Mouse (Mus musculus): ENCODE measurements around the gene Clpsl2.
"Not testable (repeated sequence)": the region's sequence is repeated elsewhere in the genome, so short reads cannot be mapped to it uniquely, and the experiment has no call there.

The Clpsl2 gene

DNA sequence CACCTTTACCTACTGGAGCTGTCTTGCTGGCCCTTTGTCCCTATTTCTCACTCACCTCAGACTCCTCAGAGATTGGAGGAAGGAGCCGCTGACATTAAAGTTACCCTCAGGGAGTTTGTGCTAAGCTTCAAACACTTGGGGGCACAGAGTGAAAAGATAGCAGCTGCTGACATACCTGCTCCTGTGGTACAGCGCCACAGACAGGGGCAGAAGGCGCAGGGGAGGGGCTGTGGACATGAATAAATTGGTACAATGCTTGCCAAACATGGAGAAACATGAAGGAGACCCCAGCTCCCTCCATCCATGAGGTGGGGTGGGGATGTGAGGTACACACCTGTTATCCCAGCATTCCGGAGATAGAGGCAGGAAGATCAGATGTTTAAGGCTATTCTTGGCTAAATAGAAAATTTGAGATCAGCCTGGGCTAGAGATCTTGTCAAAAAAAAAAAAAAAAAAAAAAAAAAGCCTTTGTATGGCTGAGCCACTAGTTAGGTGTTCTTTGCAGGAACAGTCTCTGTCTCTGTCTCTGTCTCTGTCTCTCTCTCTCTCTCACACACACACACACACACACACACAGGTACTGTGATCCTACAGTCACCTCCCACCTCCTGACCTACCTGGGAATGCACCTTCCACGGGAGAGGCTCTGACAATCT is 28.0 kb upstream of the Clpsl2 start:
- no peak for ATAC-seq (ENCODE audit: low TSS enrichment)

DNA sequence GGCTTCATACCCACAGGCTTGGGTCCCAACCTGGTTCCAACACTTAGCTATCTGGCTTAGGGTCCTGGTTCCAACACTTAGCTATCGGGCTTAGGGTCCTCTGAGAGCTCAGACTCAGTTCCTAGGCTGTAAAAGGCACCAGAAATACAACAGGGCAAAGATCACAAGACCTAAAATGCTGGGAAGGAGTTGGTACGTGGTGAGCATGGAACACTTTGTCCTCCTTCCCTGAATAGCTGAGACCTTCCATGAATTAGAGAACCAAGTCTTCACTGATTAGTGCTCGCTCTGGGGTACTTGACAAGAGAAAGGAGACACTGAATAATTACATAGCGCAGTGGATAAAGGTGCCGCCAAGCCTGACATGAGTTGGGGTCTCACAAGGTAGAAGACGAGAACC is 27.3 kb upstream of the Clpsl2 start:
- no peak for ATAC-seq (ENCODE audit: low TSS enrichment)

DNA sequence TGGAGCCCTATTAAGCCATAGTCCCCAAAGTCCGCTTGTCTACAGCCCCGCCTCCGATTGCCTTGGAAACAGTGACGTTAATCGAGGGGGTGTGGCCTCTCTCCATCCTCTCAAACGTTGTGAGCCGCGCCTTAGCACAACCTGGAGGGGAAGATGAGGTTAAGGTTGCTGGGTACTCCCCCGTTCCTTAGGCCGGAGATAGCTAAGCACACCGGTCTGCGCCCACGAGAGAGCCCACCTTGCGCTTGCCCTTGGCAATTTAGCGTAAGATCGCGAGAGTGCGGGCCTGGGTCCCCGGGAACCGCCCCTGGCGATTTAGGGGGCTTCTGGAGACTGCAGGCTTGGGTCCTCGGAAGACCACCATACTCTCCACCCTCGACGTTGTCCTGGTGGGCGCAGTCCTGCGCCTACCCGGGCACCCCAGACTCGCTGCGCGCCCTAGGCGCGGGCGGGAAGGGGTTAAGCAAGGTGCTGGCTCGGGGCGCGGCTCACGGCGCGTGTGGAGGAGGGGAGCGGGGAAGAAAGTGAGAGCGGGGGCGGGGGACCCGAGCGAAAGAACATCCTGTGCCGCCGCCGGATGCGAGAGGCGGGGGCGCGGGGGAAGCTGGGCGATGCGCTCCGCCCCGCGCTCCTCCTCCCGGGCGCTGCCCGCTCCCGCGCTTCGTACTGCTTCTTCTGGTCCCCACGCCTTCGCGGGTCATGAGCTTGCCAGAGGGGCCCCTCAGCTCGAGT is 26.4 kb upstream of the Clpsl2 start:
- peak; percentile 78 for ATAC-seq (ENCODE audit: low TSS enrichment)

DNA sequence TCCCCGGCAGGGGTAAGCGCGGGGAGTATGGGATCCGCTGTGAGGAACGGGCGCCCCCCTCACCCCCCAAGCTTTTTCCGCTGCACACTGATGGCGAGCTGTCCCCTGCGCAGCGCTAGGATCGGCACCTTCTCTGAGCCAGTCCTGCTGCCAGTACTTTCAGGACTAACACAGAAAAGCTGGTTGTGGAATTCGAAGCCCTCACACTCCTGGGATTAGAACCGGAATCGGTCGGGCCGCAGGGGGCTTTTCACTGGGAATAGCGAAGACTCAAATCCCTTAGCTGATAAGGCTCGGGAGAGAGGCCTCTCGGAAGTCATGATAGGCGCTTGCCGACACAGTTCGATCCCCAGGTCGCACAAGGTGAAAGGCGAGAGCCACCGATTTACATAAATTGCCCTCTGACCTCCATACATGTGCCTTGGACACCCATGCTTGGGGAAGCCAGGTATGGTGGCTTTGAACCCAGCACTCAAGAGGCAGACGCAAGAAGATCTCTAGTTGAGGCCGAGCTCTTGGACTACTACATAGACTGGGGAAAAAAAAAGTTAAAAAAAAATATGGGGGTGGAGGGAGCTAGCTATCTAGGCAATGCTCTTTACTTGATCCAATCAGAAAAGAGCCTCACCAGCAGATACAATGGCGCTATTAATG is 25.7 kb upstream of the Clpsl2 start:
- ATAC-seq (ENCODE audit: low TSS enrichment) = no peak; the same call in 1 of the 2 replicates

DNA sequence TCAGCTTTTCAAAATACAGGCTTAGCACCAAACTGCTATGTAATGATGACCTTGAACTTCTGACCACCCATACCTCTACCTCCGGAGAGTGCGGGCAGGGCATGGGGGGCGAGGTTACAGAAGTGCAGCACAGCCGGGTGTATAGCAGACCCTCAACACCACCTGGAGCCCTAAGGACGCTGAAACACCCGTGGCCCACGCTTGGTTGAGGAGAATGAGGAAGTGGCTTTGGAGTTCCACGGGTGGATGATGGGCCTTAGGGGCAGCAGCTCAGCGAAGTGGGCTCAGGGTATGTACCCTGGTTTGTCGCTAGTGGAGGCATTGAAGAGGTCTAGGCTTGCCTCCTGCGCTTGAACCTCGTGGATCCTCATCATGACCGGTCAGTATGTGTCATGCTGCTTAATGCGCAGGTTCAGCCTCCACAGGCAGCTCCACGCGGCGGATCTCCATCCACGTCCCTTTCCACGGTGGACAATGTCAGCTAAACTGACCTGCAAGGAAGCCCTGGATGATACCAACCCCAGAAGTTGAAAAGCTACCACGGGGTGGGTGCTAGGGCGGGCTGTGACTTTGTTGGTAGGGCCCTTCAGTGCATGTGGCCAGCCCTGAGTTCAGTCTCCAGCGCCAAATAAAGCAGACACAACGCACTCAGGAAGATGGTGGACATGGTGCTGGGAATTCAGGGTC is 25.1 kb upstream of the Clpsl2 start:
- ATAC-seq (ENCODE audit: low TSS enrichment) = no peak

DNA sequence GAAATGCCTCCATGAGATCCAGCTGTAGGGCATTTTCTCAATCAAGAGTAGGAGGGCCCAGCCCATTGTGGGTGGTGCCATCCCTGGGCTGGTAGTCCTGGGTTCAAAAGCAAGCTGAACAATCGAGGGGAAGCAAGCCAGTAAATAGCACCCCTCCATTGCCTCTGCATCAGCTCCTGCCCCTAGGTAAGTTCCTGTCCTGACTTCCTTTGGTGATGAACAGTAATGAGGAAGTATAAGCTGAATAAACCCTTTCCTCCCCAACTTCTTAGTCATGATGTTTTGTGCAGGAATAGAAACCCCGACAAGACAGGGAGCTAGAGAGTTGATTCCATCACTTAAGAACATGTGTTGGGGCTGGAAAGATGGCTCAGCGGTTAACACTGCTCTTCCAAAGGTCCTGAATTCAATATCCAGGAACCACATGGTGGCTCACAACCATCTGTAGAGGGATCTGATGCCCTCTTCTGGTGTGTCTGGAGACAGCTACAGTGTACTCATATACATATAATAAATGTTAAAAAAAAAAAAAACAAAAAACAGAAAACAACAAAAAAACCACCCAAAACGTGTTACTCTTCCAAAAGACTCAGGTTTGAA is 24.3 kb upstream of the Clpsl2 start:
- no peak for ATAC-seq (ENCODE audit: low TSS enrichment)

DNA sequence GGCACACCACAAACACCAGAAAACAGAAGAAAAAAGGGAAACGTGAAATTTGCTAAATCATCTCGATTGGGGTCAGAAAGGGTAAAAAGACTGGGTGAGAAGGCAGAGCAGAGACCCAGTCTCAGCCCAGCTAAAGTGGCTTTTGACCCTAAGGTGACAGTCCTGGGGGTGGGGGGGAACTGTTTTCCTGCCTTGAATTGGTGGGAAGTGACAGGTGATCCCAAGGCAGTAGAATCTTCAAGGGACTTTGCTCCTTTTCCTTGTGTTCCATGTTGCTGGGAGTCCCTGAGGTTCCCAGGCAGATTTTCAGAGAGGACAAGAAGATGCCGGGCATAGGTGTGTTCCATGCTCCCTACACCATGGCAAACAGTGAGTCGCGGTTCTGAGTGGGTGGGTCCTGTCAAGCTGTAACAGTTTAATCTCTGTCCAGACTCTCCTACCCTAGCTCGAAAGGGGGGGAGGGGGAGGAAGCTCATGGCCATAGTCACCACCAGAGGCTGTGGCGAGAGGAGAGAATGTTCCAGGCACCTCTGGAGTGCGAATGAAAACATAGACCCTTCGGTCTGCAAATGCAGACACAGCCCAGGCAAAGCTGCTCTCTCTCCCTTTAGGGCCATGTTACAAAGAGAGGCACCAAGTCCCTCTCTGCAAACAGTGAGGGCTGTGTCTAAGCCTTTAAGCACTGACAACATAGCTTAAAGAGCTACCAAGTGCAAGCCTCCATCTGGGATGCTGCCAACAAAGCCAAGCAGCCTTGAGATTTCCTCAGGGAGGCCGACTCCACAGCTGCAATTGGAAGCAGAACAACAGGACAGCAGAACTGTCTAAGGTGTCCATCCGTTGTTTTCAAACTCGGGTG is 21.8 kb upstream of the Clpsl2 start:
- peak; percentile 24; the same call in 1 of the 2 replicates for ATAC-seq (ENCODE audit: low TSS enrichment)

DNA sequence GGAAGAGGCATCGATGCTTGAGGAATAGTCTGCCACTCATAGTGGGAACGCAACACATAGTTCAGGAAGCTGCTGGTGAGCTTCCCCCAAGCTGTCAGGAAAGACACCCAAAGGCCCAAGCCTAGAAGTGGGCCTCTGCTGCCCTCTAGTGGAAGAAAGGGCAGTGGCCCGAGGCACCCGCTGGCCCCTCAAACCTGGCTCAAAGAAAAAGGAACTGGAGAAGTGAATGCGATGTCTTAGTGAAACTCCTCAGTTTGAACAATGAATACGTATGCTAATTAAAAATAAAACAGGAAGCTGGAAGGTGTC is 21.2 kb upstream of the Clpsl2 start:
- ATAC-seq (ENCODE audit: low TSS enrichment) = peak; percentile 79

DNA sequence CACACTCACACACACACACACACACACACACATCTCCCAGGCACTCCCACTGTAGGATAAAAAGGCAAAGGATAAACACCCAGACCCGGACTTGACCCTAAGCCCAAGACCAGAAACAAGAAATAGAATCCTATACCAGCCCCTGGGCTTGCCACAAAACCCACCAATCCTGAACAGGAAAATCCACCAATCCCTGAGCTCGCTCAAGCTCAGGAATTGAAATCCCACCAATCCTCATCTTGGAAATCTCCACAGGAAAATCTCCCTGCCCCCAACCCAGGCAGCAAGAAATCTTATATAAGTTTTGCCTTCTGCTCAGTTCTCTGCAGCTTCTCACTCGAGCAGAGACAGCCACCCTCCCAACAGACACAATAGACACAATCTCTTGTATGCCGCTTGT is 20.1 kb upstream of the Clpsl2 start:
- ATAC-seq (ENCODE audit: low TSS enrichment) = no peak

DNA sequence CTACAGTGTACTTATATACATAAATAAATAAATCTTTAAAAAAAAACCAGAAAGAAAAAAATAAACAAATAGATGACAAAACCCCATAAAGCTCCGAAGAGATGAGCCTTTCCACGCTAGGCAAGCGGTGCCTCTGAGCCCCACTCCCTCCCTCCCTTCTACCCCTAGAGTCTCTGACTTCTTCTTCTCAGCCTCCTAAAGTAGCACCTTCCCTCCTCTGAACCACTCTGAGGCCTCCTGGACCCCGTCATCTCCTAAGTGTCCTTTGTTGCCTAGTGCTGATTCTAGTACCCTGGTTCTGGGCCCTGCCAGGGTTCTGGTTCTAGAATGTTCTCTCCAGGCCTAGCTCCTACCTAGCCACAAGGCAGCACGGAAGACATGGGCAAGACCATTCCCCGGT is 18.7 kb upstream of the Clpsl2 start, which contains the start of gene Armc12:
Gene Armc12, plus strand, starts transcription at position 301 of the 400 bp plus-strand sequence.
- ATAC-seq (ENCODE audit: low TSS enrichment) = no peak

DNA sequence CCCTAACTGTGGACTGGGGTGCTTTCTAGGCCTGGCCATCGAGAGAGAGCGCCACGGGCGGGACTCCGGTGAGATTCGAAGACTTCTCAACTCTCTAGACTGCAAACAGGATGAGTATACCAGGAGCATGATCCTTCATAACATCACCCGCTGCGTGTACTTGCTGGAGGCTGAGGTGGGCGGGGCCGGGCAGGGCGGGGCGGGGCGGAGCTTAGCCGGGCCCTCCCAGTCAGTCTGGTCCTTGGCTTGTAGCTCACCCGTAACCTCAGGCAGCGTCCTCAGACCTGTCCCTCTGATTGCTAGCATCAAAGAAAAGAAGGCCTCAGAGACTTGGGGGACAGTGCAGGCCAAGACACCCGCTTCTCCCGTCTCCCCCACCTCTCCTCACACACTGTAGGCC is 17.3 kb upstream of the Clpsl2 start:
- ATAC-seq (ENCODE audit: low TSS enrichment) = no peak

DNA sequence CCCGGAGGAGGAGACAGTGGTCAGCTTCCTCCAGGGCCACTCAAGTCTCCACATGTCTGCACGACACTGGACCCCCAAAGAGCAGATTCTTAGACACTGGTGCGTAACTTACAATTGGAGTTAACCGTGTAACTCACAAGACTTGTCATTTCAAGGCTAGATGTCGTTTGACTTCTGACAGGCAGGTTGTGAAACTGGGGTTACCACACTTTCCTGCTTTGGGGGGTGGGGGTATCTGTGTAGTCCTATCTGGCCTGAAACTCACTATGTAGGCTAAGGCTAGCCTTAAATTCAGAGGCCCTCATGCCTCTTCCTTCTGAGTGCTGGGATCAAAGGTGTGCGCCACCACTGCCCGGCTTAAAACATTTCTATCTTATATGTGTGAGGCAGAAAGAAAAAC is 16.7 kb upstream of the Clpsl2 start:
- no peak for ATAC-seq (ENCODE audit: low TSS enrichment)

DNA sequence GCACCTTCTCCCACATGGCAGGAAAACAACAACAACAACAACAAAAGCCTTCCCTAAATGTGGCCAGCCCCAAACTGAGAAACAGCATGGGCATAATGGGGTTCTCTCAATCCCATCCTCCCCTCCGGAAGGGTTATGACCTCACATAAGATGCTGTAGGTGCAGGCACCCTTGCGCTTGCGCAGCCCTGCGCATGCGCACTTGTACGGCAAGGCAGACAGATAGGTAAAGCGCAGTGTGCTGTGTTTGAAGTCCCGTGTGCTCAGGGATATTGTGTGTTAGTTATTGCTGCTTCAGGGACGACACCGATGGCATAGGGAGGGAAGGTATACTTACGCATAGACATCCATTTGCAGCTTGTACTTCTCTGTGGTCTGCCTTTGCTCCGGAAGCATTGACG is 15.9 kb upstream of the Clpsl2 start:
- ATAC-seq (ENCODE audit: low TSS enrichment) = no peak

DNA sequence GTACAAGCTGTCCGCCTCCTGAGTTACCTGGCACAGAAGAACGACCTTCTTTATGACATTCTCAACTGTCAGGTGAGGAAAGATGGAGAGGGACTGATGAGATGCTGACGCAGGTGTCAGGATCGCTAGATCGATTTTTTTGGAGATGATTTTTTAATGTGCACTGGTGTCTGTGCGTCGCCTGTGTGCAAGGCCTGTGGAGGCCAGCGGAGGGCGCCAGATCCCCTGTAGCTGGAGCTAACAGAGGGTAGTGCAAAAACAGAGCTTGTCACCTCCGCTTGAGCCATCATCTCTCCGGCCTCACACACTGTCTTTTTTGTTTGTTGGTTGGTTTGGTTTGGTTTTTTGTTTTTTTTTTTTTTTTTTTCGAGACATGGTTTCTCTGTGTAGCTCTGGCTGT is 11.3 kb upstream of the Clpsl2 start:
- no peak for ATAC-seq (ENCODE audit: low TSS enrichment)

DNA sequence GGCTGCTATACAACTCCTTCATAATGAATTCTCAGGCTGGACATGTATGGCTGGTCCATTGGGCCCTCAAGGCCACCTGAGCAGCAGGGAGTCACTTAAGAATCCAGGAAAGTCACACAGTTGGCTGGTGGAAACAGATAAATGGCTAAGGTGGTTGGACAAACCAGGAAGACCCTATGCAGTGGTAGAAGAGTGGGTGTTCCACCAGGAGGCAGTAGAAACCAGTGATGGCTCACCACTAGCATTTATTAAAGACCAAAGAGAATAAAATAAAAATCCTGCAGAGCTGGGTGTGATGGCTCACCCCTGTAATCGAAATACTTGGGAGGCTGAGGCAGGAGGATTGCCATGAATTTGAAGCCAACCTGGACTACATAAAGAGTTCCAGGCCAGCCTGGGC is 2.3 kb upstream of the Clpsl2 start:
- no peak for ATAC-seq (ENCODE audit: low TSS enrichment)

DNA sequence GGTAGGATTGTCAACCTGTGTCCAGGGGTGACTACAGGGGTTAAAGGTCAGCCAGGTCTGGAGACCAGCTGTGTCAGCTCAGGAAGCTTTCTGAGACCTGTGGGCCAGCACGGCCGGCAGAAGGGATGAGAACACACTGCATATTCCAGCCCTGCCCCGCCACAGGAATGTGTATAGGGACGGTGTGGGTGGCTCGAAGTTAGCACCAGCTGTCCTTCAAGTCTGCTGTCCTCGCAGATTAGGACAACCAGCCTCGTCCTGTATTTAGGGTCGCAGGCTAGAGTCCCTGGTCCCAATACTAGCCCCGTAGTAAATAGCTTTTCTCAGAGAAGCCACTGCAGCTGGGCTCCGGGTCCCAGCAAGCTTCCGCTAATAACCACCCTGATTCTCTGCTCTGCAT is 661 bp upstream of the Clpsl2 start:
- ATAC-seq (ENCODE audit: low TSS enrichment) = no peak

DNA sequence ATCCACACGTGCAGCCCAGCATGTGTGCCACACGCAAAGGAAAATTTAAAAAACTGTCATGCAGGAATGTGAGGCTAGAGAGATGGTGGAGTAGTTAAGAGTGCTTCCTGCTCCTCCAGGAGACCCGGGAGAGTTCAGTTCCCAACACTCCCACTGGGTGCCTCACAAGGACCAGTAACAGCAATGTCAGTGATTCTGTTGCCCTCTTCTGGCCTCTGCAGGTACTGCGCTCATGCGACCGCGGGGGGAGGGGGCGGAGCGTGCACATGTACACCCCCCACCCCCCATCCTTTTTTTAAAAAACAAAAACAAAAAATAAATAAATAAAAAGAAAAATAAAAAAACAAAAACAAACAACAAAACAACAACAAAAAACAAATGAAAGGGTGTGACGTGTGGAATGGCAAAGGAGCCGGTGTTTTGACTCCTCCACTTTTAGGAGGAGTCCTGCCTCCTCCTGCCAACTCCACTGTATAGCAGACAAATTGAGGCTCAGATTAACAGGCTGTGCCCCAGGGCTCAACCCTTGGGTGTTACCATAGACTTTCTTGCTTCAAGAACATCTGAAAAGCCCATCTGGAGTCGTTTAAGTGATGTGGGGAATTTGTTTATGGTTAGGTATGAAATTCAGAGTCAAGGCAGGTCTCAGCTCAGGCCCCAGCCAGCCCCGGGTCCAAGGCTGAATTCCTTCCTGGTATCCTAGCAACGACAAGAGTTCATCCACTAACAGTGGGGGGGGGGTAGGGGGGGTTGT is 4.0 kb downstream of the Clpsl2 start:
- ATAC-seq (ENCODE audit: low TSS enrichment) = peak; percentile 73; the same call in 1 of the 2 replicates

DNA sequence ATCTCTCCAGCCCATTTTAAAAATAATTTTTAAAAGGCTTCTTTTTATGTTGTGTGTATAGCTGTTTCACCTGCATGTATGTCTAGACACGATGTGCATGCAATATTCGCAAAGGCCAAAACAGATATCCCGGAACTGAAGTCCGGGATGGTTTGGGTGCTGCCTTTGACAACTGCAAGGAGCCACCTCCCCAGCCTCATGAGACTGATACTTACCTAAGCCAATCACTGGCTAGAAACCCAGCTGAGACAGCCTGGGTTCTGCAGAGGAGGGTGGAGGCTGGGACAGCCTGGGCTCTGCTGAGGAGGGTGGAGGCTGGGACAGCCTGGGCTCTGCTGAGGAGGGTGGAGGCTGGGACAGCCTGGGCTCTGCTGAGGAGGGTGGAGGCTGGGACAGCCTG is 4.8 kb downstream of the Clpsl2 start:
- ATAC-seq (ENCODE audit: low TSS enrichment) = not testable (repeated sequence)

DNA sequence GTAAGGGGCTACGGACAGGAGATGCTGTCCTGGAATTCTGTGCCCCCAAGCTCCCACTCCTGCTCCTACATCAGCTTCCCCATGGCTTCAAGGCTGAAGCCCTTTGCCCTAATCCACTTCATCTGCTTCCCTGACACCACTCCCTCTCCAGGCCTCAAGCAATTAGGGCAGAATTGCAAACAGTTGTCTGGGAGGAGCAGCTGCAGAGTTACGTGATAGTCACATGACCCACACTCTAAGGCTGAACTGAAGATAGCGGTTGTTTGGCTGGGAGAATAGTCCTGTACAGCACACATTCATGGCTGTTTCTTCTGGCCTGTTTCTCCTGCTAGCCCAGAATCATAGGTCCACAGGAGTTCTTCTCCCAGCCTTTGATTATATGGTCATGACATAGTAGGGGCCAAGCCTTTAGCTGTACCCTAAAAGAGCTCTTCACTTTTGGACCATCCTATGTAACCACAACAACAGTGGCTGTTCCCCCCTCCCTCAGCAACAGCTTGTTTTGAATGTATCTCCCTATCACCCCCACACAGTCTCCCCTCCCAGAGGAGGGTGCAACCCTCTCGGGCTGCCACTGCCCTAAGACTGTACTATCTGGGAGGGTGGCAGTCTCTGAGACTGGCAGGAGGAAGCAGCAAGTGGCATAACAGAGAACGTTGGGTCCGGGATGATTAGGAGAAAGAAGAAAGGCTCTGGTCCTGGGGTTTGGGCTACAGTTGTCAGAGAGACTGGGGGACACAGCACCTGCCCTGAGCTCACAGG is 7.6 kb downstream of the Clpsl2 start:
- ATAC-seq (ENCODE audit: low TSS enrichment) = no peak

DNA sequence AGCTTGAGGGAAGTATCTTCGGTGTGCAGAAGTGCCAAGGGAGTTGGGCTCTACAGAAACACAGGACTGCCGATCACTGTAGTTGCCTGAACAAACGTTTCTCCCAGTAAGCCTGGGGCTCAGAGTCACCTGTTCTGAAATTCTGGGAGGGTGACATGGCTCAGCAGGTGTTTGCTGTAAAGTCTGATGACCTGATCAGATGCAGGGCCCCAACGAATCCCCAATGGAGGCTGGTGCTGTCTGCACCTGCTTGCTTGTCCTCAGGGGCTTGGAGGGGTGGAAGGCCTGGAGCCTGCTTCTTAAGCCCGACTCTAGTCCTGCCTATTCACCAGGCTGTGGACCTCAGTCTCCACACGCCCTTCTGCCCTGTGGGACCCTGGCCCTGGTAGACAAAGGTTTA is 8.6 kb downstream of the Clpsl2 start:
- ATAC-seq (ENCODE audit: low TSS enrichment) = no peak
